Mouse (Mus musculus): ENCODE measurements around the gene Ssx2ip.

Ssx2ip gene

GRCm38 (mm10) chr3:146435533-146435932, 31.1 kb downstream of the Ssx2ip start:
- in situ Hi-C loops (cut with MboI, MseI): no loop called here

- in situ Hi-C loops (cut with MboI, MseI): no loop called here
Measured at GRCm38 (mm10) chr3:146436114-146436513, 31.7 kb downstream of the Ssx2ip start.

- in situ Hi-C loops (cut with MboI, MseI): no loop called here
Measured at GRCm38 (mm10) chr3:146440011-146440410, 35.6 kb downstream of the Ssx2ip start.

GRCm38 (mm10) chr3:146440422-146440821, 36.0 kb downstream of the Ssx2ip start:
- in situ Hi-C loops (cut with MboI, MseI): no loop called here

- in situ Hi-C loops (cut with MboI, MseI): no loop called here
Measured at GRCm38 (mm10) chr3:146442484-146442883, 38.0 kb downstream of the Ssx2ip start.

GRCm38 (mm10) chr3:146442936-146443335, 38.5 kb downstream of the Ssx2ip start:
- in situ Hi-C loops (cut with MboI, MseI): no loop called here

GRCm38 (mm10) chr3:146443380-146443779, 38.9 kb downstream of the Ssx2ip start:
- in situ Hi-C loops (cut with MboI, MseI): no loop called here

GRCm38 (mm10) chr3:146444880-146445279, 40.4 kb downstream of the Ssx2ip start:
- in situ Hi-C loops (cut with MboI, MseI): no loop called here

- in situ Hi-C loops (cut with MboI, MseI): no loop called here
Measured at GRCm38 (mm10) chr3:146447156-146447555, 42.7 kb downstream of the Ssx2ip start.

GRCm38 (mm10) chr3:146447598-146447997, 43.2 kb downstream of the Ssx2ip start:
- in situ Hi-C loops (cut with MboI, MseI): no loop called here

GRCm38 (mm10) chr3:146448372-146448771, 43.9 kb downstream of the Ssx2ip start:
- in situ Hi-C loops (cut with MboI, MseI): no loop called here

GRCm38 (mm10) chr3:146448969-146449368, 44.5 kb downstream of the Ssx2ip start:
- in situ Hi-C loops (cut with MboI, MseI): no loop called here

GRCm38 (mm10) chr3:146449745-146450250, 45.4 kb downstream of the Ssx2ip start, which contains the start of gene Ctbs:
Ctbs (plus strand) TSS chr3:146449795.
- in situ Hi-C loops (cut with MboI, MseI): loop anchor here in 1 of 2 experiments (5.0 kb wide), 1 partner anchor 53 kb away; no protein-coding TSS in a partner anchor

- in situ Hi-C loops (cut with MboI, MseI): loop anchor here in 1 of 2 experiments (5.0 kb wide), 1 partner anchor 52 kb away; no protein-coding TSS in a partner anchor
Measured at GRCm38 (mm10) chr3:146450371-146450841, 46.0 kb downstream of the Ssx2ip start.

- in situ Hi-C loops (cut with MboI, MseI): loop anchor here in 1 of 2 experiments (5.0 kb wide), 1 partner anchor 51 kb away; no protein-coding TSS in a partner anchor
Measured at GRCm38 (mm10) chr3:146451375-146451774, 46.9 kb downstream of the Ssx2ip start.

- in situ Hi-C loops (cut with MboI, MseI): no loop called here
Measured at GRCm38 (mm10) chr3:146462939-146463338, 58.5 kb downstream of the Ssx2ip start.

- in situ Hi-C loops (cut with MboI, MseI): no loop called here
Measured at GRCm38 (mm10) chr3:146469226-146469625, 64.8 kb downstream of the Ssx2ip start.

GRCm38 (mm10) chr3:146472657-146473056, 68.2 kb downstream of the Ssx2ip start:
- in situ Hi-C loops (cut with MboI, MseI): no loop called here

GRCm38 (mm10) chr3:146473741-146474140, 69.3 kb downstream of the Ssx2ip start:
- in situ Hi-C loops (cut with MboI, MseI): no loop called here

GRCm38 (mm10) chr3:146474428-146474827, 70.0 kb downstream of the Ssx2ip start:
- in situ Hi-C loops (cut with MboI, MseI): no loop called here

- in situ Hi-C loops (cut with MboI, MseI): no loop called here
Measured at GRCm38 (mm10) chr3:146482044-146482443, 77.6 kb downstream of the Ssx2ip start.

- in situ Hi-C loops (cut with MboI, MseI): no loop called here
Measured at GRCm38 (mm10) chr3:146486464-146486863, 82.0 kb downstream of the Ssx2ip start.

All from T-helper 17 cell (primary cell).